Mouse (Mus musculus) retina, adult 2 months (tissue): Measurements from ENCODE around the gene a.
A peak's percentile ranks its signal among the peaks of the same experiment; 100 is the strongest.
"Not testable (repeated sequence)": the region's sequence is repeated elsewhere in the genome, so short reads cannot be mapped to it uniquely, and the experiment has no call there.

Experiments used
- DNase-seq: peaks from one replicate; pipeline ENCODE4 v3.0.0-alpha.2; 2012; ENCODE audit warnings: low read depth, low spot score

a gene

DNA sequence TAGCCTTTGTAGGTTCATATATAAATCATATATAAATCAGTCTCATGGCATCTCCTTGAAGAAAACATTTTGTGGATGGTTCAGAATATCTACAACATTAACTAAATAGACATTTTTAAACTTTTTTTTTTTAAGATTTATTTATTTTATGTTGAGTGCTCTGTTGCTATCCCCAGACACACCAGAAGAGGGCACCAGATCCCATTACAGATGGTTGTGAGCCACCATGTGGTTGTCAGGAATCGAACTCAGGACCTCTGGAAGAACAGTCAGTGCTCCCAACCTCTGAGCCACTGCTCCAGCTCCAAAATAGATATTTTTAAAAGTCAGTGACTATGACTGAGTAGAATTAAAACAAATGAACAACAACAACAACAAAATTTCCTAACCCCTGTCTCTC, 195.4 kb downstream of the a start:
- no peak for DNase-seq

DNA sequence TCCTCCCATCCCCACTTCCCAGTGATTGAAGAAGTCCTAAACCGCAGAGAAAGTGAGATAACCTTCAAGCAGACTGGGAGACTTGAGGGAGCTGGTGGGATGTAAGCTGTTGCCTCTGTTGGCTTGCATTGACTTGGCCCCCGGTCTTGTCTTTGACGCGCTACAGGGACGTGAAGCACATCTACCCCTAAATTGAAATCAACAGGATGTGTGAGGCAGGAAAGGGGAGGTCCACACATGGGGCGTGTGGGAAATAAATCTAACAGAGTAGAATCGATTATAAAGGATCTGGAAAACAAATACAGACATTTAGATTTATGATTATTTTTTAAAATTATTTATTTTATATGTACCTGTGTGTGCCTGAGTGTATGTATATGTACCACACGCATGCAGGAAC, 200.2 kb downstream of the a start:
- DNase-seq: no peak

DNA sequence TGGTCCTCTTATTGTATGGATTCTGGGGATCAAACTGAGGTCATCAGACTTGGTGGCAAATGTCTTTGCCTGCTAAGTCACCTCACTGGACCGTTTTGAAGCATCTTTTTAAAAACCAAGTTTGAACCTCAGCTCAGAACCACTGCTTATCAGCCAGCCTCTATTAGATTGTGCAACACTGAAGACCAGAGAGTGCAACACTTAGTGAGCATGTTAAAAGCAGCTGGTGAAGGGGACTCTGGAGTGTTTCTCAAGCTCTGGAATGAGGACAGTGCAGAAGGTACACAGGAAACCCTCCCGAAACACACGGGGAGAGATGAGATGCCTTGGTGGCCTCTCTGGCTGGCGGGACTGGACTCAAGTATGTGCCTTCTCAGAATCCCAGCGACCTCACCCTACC, 200.9 kb downstream of the a start:
- no peak for DNase-seq

DNA sequence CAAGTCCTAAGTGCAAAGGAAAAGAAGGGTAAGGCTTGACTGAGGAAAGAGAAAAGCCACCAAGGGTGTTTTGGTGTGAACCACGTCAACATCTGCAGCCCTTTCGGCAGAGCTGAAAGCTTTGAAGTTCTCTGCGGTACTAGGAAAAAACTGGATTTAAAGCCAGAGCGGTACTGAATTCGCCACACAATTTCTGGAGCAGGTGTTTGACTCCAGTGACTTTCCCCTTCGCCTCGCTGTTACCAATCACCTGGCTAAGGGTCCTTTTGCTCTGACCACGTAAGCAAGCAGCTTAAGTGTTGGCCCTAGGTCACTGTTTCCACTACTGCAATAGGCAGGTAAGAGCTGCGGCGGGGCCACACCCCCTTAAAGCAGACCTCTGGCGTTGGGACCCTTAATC, 214.3 kb downstream of the a start:
- no peak for DNase-seq

DNA sequence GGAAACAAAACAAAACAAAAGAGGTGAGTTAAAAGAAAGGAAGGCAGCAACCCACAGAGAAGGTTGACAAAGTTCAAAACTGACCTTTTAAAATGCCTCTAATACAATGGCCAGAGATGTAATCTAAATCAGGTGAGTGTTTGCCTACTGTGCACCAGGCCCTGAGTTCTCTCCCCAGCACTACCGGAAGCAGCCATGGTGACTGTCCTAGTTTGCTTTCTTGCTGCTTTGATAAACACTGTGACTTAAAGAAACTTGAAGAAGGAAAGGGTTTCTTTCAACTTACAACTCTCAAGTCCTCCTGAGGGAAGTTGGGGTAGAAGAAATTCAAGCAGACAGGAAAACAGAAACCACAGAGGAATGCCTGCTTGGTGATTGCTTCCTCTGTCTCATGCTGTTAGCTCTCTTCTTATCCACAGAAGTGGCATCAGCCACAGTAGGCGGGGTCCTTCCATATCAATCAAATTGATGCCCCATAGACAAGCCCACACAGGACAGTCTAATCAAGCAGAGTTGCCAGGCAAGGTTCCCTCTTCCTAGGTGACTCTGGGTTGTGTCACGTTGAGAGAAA, 220.0 kb downstream of the a start:
- DNase-seq: no peak

DNA sequence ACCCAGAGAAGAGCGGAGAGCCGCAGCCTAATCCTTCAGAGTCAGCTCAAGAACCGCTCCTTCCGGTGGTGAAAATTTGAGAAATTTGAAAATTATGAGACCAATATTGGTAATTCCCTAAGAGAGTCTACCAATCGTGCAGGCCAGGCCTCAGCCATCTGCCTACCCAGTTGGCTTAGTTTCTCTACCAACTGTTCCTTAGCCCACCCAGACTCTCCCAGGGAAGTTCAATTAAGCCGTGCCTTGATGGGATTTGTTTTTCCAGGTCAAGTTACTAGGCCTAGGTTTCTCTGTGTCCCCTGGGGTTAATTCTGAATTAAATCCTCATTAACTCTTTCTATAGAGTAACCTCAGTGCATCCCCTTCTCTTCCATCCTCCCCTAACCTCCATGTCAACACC, 221.8 kb downstream of the a start:
- DNase-seq: no peak

DNA sequence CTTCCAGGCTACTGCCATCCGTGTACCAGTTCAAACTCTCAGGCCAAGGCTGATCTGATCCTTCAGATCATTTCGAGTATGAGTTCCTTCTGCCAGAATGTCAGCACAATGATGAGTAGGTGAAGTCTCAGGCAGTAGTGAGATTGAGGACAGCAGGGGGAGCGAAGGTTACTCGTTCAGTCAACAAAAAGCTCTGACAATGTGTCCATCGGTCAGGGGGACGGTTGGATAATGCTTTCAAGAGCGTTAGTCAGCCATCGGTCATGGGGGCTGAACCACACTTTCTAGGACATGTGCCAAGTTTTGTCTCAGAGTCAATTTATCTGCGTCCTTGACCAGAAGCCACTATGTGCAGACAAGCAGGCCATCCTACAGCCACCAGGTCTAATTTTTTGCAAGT, 225.5 kb downstream of the a start:
- DNase-seq: not testable (repeated sequence)

DNA sequence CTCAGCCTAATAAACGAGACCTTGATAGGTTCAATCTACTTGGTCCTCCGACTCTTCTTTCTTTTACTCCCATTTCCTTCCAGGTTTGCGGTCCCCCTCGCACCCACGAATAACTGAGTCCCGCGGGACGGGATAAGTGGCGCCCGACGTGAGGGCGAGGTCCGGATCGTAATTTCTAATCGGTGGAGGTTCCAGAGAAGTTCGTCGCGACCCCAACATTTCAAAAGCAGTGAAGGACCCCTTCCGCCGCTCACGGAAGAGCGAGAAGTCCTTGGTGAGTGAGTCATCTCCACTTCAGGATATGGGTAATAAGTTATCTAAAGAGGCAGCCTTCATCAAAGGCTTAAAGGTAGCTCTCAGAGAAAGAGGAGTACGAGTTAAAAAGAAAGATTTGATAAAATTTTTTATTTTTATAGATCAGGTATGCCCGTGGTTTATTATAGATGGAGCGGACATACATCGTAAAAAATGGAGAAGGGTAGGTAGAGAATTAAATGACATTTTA, 227.1 kb downstream of the a start, which contains the start of gene Gm14226:
Gm14226 (plus strand) TSS at position 16 of the 505 bp plus-strand sequence.
- DNase-seq: not testable (repeated sequence)

DNA sequence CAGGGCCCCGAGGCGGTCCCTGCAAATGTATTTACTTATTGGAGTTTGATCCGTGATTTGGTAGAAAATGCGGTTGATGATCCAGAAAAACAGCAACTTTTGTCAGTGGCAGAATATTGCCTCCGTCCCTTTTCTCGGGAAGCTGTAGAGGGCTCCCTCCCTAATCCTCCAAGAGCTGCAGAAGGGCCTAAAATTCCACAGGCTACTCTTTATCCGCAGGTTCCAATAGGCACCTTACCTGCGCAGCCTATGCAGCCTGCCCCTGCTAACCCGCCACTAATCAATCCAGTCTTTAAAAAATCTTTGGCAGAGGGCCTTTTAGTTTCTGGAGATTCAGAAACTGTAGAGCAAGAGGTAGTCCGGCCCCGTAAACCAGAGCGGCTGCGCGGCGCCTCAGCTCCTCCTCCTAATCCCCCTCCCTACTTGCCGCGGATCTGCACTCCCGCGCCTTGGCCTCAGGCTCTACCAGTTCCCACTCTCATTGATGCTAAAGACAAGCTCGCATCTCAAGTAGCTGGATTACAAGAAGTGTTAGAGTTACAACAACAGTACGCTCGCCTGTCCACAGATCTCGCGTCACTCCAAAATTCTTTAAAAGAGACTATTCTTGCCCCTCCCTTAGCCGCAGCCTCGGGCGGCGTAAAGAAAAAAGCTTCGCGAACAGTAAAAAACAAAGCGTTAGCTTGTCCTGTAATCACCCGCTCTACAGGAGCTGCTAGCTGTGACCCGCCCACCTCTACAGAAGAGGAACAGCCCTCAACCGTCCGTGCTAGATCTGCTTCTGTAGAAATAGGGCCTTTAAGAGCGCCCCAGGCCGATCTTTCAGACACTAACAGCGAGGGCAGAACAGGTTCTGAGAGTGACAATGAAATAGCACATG, 227.8 kb downstream of the a start:
- peak; percentile 54 for DNase-seq

DNA sequence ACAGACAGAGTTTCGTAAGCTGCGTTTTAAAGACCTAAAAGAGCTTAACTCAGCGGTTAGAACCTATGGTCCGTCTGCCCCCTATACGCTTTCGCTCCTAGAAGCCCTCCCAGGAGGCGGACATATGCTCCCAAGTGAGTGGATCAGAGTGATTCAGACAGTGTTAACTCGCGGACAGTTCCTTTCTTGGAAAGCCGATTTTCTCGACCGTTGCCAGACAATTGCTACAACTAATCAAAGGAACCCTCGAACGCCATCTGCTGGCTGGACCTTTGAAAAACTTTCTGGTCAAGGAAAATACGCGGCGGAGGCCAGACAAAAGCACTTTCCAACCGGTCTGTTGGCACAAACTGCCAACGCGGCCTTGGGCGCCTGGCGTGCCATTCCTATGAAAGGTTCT, 228.5 kb downstream of the a start:
- peak; percentile 77 for DNase-seq

DNA sequence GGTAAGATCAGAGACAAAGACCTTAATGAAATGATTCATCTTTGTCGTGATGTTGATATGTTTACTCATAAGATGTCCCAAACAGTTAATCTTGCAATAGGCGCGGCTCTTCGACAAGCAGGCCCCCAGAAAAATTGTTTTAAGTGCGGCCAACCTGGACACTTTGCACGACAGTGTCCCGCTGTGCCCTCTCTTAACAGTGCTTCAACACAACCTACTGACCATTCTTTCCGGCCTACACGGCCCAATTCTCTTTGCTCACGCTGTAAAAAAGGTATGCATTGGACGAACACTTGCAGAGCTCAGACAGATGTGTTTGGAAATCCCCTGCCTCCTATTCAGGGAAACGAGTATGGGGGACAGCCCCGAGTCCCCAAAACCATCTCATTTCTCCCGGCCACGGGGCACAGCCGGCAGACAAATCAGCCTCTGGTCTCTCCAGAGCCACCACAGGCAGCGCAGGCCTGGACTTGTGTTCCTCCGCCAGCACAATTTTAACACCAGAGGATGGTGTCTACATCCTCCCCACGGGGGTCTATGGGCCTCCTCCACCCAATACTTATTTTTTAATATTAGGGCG, 229.1 kb downstream of the a start:
- DNase-seq: not testable (repeated sequence)

DNA sequence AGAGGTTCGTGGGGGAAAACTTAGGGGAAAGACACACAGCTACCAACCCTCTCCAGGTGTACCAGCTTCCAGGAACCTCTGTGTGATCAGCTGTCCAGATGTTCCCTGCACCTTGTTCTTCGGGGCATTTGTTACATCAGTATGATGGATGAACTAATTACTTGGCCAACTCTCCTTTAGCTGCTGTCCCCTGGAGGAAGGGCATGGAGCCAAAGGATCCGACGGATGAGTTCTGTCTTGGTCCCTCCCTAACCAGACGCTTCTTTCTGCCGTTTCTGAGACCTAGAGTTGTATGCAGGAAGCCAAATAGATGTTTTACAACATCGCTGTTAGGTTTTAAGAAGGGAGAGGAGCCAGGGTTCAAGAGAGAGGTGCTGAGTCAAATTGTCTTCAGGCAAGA, 239.6 kb downstream of the a start:
- no peak for DNase-seq

DNA sequence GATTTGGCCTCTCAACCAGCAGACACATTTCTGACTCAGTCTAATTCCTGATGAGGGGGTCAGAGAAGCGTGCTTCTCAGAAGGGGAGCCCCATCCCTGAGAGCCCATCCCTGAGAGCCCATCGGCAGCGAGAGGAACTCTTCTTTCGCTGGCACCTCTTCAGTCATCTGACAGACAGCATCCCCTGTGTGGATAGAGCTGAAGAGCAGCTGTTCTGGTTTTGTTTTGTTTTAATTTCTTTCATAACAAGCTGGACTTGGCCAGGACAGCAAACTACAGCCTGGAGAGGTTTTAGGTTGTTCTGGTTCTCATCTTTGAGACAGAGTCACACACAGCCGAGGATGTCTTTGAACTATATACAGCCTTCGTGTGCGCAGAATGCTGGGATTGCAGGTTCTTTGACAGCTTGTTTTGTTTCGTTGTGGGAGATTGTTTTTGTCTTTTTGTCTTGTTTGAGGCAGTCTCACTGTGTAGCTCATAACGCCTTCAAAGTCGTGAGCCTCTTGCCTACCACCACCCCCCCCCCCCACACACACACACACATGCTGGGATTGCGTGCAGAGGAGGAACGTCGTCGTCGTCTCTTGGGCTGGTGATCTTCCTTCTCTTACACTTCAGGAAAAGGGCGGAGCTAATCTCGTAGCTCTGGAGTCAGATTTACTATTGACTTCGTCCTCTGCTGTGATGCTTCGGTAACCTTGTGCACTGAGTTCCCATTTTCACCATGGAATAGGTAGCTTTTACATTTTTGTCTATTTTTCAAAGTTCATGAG, 241.9 kb downstream of the a start:
- no peak for DNase-seq

DNA sequence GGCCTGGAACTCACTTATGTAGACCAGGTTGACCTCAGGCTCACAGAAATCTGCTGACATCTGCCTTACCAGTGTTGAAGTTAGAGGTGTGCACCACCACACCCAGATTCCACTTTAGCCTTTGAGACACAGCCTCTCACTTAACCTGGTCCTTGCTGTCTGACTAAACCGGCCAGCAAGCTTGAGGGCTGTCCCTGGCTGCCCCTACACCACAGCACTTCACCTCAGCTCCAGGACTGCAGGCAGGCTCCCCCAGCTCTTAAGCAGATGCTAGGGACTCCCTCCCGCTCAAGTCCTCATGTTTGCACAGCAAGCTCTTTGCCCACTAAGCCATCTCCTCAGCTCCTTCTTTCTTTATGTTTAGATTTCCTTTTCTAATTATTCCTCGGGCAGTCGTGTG, 248.8 kb downstream of the a start:
- no peak for DNase-seq

DNA sequence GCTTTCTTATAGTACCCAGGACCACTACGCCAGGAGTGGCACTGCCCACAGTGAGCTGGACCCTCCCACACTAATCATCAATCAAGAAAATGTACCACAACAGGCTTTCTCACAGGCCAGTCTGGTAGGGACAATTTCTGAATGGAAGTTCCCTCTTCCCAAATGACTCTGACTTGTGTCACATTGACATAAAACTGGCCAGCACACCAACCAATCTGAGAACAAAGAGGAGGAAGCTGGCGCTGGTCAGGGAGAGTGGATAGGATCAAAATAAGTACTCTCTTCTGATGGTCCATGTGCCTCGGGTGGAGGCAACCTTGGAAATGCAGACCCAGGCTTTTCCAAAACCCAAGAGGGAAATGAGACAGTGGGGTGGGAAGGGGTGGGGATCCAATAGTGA, 253.3 kb downstream of the a start:
- DNase-seq: no peak

DNA sequence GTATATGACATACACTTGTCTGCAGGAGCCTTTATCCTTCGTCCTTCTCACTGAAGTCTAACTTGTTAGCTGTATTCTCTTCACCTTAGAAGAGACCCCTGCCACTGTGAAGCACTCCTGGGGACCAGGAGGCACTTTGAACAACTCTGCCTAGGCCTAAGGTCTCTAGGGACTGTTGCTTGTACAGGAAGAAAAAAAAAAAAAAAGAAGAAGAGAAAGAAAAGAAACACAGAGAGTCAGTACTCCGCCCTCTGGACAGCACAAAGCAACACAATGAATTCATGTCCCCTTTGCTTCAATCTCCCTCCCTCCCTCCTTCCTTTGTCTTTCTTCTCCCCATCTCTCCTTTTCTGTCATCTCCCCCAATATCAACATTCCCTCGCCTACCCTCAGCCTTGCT, 253.9 kb downstream of the a start:
- DNase-seq: no peak

DNA sequence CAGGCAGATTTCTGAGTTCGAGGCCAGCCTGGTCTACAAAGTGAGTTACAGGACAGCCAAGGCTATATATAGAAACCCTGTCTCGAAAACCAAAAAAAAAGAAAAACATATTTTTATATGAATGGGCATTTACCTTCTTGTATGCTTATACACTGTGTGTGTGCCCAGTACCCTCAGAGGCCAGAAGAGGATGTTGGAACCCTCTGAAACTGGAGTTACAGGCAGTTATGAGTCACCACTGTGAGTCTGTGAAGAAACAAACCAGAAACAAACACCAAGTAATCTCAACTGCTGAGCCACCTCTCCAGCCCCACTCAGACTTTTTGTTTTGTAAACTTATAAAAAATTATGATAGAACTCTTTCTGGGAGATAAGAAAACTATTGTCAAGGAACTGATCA, 255.6 kb downstream of the a start:
- no peak for DNase-seq

DNA sequence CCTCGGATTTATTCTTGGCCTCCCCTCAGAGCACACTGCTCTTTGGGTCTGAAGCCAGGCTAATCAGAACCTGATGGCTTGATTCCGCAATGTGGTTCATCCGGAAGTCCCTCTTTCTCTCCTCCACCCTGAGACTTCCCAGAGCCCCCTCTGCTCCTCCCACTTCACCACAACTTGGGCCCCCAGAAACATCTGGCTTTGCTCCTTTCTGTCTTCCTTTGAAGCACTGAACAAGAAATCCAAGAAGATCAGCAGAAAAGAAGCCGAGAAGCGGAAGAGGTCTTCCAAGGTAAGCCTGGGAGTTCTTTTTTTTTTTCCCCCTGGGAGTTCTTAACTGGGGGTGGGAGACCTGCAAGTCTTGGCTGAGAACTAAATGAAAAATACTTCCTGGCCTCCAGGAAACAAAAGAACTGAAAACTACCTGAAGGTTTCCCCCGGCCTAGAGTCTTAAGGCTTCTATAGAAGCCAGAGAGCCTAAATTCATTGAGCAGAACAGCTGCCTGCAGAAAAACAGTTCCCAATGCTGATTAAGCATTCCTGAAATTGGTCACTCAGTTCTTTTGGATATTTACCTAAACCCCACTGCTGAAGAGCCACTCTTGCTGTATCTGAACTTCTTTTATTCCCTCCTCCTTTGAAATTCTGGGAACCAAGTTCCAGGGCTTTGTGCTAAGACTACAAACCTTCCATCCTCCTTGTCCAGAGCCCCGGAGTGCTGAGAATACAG, 256.4 kb downstream of the a start:
- no peak for DNase-seq

DNA sequence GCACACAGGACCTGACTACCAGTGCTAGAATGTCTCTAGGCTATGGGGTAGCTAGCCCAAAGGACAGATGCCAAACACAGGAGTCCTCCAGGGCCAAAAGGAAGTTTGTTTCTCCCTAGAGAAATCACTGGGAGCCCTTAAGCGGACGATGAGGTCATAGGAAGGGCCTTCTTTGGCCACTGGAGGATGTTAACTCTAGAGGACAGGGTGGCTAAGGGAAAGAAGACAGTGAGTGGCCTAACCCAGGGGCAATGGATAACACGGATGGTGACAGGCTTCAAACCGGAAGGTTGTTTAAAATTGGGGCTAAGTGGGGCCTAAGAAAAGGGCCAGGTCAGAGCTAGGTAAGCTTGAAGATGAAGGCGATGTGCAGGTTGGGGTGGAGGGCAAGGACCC, 258.9 kb downstream of the a start:
- no peak for DNase-seq

DNA sequence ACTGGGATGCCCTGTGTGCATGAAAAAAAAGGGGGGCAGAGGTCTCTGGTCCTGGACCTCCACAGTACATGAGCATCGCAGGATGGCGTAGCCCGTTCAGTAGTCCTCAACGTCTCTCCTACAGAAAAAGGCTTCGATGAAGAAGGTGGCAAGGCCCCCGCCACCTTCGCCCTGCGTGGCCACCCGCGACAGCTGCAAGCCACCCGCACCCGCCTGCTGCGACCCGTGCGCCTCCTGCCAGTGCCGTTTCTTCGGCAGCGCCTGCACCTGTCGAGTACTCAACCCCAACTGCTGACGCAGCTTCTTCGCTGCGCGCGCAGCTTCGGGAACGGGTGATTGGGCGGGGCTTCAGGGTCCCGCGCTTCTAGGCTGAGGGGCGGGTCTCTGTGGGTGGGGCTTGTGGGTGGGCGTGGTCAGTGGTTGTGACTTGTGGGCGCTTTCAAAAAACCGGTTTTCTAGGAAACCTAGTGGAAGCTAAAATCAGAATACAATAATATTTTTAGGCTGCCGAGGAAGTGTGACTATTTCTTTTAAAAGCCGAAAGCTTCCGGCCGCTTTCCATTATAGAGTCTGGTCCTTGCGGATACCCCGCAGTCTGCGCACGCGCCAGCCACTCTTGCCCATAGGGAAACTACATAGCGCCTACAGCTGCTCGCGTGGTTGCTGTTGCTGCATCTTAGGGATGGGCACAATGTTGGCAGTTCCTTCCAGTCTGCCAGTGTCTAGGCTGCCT, 259.5 kb downstream of the a start:
- peak; percentile 93 for DNase-seq
